Mouse (Mus musculus) heart, embryonic 16.5 days (tissue): ENCODE measurements around the gene Prune1. TPM values are rescaled to one million over a fixed set of nuclear protein-coding genes. Genes with fewer than 3 reads are reported as not detected.

Experiments used
- ATAC-seq: fragments of 200-750 bp; cut with Nextera tagmentation; replicated peaks from 2 replicates; pipeline ENCODE4 v1.8.0; 2017; ENCODE audit warnings: moderate number of reproducible peaks; ENCODE audit not compliant: insufficient read depth, low FRiP score; ENCODE audit errors: extremely low read depth
- H3K27ac ChIP-seq: fragments of 300-500 bp; sonication (generic); 2 replicates; pipeline ENCODE4 v1.5.1; 2014; ENCODE audit warnings: mild to moderate bottlenecking, low read length, control low read depth, moderate library complexity
- H3K27me3 ChIP-seq: fragments of 300-500 bp; sonication (generic); 2 replicates; pipeline ENCODE4 v1.6.1; 2014; ENCODE audit warnings: low read length, mixed read lengths; ENCODE audit not compliant: control insufficient read depth, insufficient read depth
- H3K36me3 ChIP-seq: fragments of 300-500 bp; sonication (generic); 2 replicates; pipeline ENCODE4 v1.6.1; 2014; ENCODE audit not compliant: control insufficient read depth, insufficient read depth
- H3K4me1 ChIP-seq: fragments of 300-500 bp; sonication (generic); 2 replicates; pipeline ENCODE4 v1.6.1; 2014; ENCODE audit warnings: low read length, mixed read lengths; ENCODE audit not compliant: control insufficient read depth, insufficient read depth
- H3K4me2 ChIP-seq: fragments of 300-500 bp; sonication (generic); 2 replicates; pipeline ENCODE4 v1.6.1; 2014; ENCODE audit warnings: low read depth, mild to moderate bottlenecking, control low read depth, low read length
- H3K4me3 ChIP-seq: fragments of 300-500 bp; sonication (generic); 2 replicates; pipeline ENCODE4 v1.5.1; 2014; ENCODE audit warnings: mild to moderate bottlenecking, control low read depth, low read length
- H3K9ac ChIP-seq: fragments of 300-500 bp; sonication (generic); 2 replicates; pipeline ENCODE4 v1.6.1; 2014; ENCODE audit warnings: low read length, control low read depth
- H3K9me3 ChIP-seq: fragments of 300-500 bp; sonication (generic); replicated peaks from 2 replicates; pipeline ENCODE4 v1.6.1; 2016; ENCODE audit warnings: low read length; ENCODE audit not compliant: control insufficient read depth
- WGBS: fragments of 180-500 bp; shearing (Covaris S2); extraction: QIAGEN DNeasy Blood & Tissue Kit; methylation state at CpG from one replicate; pipeline ENCODE4 v1.1.7; 2014; 5-methylcytosine and 5-hydroxymethylcytosine counted together
- polyA plus RNA-seq: library from polyadenylated mRNA; unstranded; fragments of >200 nt; fragmentation: Nextera tagmentation; extraction: Ambion mirVana; gene quantifications from 2 replicates; pipeline ENCODE4 v1.2.1, GENCODE M21; 2015

The Prune1 gene
- polyA plus RNA-seq, 1 experiment from 2014 or later = 31.4 TPM

DNA sequence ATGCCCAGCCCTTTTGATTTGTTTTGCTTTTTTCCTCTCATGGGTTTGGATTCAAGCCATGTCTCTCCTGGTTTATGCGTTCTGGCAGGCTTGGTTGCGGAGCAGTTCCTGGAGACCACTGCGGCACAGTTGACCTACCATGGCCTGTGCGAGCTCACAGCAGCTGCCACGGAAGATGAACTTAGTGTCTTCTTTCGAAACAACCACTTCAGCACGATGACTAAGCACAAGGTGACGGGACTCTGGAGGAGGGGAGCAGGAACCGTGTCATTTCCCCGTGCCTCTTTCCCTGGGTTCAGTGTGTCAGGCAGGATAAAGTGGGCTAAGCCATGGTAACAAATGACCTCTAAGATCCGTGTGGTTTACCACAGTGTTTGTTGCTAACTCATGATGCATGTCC, 11.7 kb upstream of the Prune1 start:
- Histone ChIP-seq H3K4me2 (no peak overlapping the region), H3K4me3 (no peak overlapping the region), H3K36me3 (peaks cover 24% of the 10 kb centered on the region), H3K4me1 (peaks cover 5% of the 10 kb centered on the region), H3K9me3 (no peaks in the 10 kb centered on the region), H3K27ac (no peak overlapping the region), H3K27me3 (no peaks in the 10 kb centered on the region), H3K9ac (no peak overlapping the region)
- ATAC-seq = no peak
- WGBS = 64% methylated on average over 11 of the region's 11 CpGs

DNA sequence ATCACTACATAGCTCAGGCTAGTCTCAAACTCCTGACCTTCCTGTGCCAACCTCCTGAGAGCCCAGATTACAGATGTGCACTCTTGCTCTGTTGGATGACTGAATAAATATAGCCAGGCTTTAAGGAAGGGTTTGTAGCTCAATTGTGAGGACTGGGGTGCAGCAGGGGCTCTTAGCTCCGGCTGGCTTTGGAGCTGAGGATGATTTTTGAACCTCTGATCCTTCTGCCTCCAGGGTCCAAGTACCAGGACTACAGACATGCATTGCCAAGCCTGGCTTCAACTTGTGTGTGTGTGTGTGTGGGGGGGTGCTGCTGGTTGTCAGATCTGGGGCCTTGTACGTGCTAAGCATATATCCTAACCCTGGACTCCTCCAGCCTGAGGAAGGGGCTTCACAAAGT, 11.0 kb upstream of the Prune1 start:
- Histone ChIP-seq H3K36me3 (peaks cover 30% of the 10 kb centered on the region), H3K9ac (no peak overlapping the region), H3K27me3 (no peaks in the 10 kb centered on the region), H3K9me3 (no peaks in the 10 kb centered on the region), H3K4me1 (peaks cover 5% of the 10 kb centered on the region), H3K27ac (no peak overlapping the region), H3K4me3 (no peak overlapping the region), H3K4me2 (no peak overlapping the region)
- ATAC-seq = no peak
- WGBS = 91% methylated on average over 2 of the region's 2 CpGs

DNA sequence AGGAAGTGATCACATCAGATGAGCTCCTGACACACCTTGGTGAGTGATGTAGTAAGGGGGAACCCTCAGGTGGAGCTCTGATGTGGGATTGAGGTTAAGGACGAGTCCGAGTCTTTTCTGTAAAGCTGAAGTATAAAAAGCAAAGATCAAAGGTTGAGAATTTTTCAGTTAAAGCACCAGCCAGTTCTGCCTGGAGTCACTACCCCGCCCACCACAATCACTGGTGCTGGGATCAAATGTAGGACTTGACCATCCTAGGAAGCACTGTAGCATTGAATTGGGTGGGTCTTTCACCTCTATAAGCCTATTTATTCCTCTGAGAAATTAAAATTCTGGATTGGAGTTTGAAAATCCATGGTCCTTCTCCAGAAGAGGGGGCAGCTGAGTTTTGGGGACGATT, 9.2 kb upstream of the Prune1 start:
- H3K4me2 ChIP-seq = no peak overlapping the region
- ATAC-seq = no peak
- no peak overlapping the region for H3K27ac ChIP-seq
- H3K4me1 ChIP-seq = peaks cover 5% of the 10 kb centered on the region
- no peaks in the 10 kb centered on the region for H3K27me3 ChIP-seq
- WGBS = 84% methylated on average over 4 of the region's 4 CpGs
- H3K36me3 ChIP-seq = peaks cover 27% of the 10 kb centered on the region
- no peak overlapping the region for H3K9ac ChIP-seq
- H3K4me3 ChIP-seq = no peak overlapping the region
- H3K9me3 ChIP-seq = no peaks in the 10 kb centered on the region

DNA sequence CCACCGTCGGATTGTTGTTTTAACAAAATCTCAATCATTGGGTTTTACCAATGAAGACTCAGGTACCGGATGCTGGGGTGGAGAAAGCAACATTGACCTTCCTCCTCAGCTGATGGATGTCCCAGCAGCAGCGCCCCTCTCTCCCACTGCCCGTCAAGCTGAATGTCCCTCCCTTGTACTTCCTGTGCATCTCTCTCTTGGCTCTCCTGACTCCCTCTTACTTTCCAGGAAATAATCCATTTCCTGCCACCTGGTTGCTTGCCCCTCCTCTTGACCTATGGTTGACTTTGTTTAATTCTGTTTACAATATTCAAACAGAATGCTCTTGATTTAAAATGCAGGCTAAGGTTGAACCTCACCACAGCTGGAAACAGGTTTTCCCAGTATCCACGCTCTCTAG, 8.3 kb upstream of the Prune1 start:
- Histone ChIP-seq H3K36me3 (peaks cover 27% of the 10 kb centered on the region), H3K9ac (no peak overlapping the region), H3K9me3 (no peaks in the 10 kb centered on the region), H3K27me3 (no peaks in the 10 kb centered on the region), H3K4me3 (no peak overlapping the region), H3K27ac (no peak overlapping the region), H3K4me2 (no peak overlapping the region), H3K4me1 (no peaks in the 10 kb centered on the region; the same call in 1 of the 2 replicates)
- no peak for ATAC-seq
- 75% methylated on average over 6 of the region's 6 CpGs for WGBS

DNA sequence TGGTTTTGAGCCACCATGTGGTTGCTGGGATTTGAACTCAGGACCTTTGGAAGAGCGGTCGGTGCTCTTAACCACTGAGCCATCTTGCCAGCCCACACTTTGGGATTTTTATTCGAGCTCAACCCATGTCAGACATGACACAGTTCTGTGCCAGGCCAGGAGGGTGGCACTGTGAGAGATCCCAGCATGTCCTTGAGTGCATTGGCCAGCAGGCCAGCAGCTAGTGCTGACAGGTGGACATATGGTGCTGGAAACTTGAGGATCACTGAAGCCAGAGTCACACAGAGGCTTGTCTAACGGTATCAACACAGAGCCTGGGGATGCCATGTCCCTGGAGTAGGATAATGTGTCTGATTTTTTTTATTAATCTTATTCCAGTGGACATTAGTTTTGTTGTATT, 7.5 kb upstream of the Prune1 start:
- 89% methylated on average over 4 of the region's 4 CpGs for WGBS
- H3K4me1 ChIP-seq = peaks cover 3% of the 10 kb centered on the region; the same call in 1 of the 2 replicates
- no peak overlapping the region for H3K27ac ChIP-seq
- no peaks in the 10 kb centered on the region for H3K9me3 ChIP-seq
- H3K4me3 ChIP-seq = no peak overlapping the region
- no peaks in the 10 kb centered on the region for H3K27me3 ChIP-seq
- no peak overlapping the region for H3K4me2 ChIP-seq
- H3K36me3 ChIP-seq = peaks cover 22% of the 10 kb centered on the region
- no peak overlapping the region for H3K9ac ChIP-seq
- no peak for ATAC-seq

DNA sequence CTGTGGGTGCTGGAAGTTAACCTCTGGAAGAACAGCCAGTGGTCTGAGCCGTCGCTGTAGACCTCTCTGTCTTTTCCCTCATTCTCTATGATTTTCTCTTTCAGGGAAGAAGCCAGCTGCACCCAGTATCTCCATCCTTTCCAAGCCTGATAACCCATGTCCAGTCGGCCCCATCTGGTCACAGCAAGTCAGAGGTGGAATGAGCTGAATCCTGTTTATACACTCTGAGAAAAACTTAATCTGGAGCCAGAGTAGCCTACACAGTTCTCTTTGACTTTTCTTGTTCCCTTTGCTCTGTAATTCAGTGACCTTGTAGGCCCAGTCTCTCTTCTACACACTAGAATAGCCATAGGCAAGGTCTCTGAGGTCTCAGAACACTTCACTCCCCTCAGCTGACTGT, 5.7 kb upstream of the Prune1 start:
- Histone ChIP-seq H3K4me2 (no peak overlapping the region), H3K4me1 (peaks cover 12% of the 10 kb centered on the region), H3K27me3 (no peaks in the 10 kb centered on the region), H3K4me3 (no peak overlapping the region), H3K27ac (no peak overlapping the region), H3K36me3 (peaks cover 14% of the 10 kb centered on the region), H3K9me3 (no peaks in the 10 kb centered on the region), H3K9ac (no peak overlapping the region)
- ATAC-seq = no peak
- 82% methylated on average over 3 of the region's 3 CpGs for WGBS

DNA sequence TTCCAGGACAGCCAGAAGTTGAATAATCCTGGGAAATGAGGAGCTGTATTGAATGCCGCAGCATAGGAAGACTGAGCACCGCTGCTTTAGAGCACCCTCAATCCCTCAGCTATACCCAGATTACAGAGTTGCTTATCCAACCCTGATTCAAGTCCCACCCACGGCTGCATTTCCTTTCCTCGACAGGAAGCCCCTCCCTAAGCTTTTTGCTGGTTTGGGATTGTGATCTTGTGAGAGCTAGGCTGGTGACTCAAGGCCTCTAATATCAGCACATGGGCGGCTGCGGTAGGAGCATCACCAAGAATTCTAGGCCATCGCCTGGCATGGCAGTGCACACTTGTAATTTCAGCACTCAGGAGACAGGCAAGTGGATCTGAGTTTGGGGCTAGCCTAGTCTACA, 4.6 kb upstream of the Prune1 start:
- Histone ChIP-seq H3K4me3 (no peak overlapping the region), H3K27me3 (no peaks in the 10 kb centered on the region), H3K9me3 (no peaks in the 10 kb centered on the region), H3K9ac (no peak overlapping the region), H3K4me1 (peaks cover 12% of the 10 kb centered on the region), H3K27ac (no peak overlapping the region), H3K36me3 (peaks cover 14% of the 10 kb centered on the region), H3K4me2 (no peak overlapping the region)
- no peak for ATAC-seq
- WGBS = 71% methylated on average over 7 of the region's 7 CpGs

DNA sequence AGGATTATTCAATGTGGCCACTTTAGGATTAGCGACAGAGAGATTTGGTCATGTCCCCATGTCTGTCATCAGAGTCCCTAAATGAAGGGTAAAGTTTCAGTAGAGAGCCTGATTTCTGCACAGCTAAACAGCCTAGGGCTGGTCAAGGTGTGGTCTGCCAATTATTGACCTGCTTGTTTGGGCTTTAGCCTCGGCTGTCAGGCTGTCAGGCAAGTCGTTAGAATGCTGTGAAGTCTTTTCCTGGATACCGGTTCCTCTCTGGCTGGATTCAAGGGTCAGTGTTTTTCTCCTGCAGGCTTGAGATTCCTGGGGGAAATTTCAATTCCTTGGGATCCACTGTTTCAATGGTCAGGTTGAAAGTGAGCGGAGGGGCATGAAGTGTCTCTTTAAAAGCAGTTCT, 4.1 kb upstream of the Prune1 start:
- Histone ChIP-seq H3K27me3 (no peaks in the 10 kb centered on the region), H3K4me3 (no peak overlapping the region), H3K4me1 (peaks cover 12% of the 10 kb centered on the region), H3K9ac (no peak overlapping the region), H3K4me2 (no peak overlapping the region), H3K9me3 (no peaks in the 10 kb centered on the region), H3K36me3 (peaks cover 14% of the 10 kb centered on the region), H3K27ac (no peak overlapping the region)
- ATAC-seq = no peak
- WGBS = 68% methylated on average over 5 of the region's 5 CpGs

DNA sequence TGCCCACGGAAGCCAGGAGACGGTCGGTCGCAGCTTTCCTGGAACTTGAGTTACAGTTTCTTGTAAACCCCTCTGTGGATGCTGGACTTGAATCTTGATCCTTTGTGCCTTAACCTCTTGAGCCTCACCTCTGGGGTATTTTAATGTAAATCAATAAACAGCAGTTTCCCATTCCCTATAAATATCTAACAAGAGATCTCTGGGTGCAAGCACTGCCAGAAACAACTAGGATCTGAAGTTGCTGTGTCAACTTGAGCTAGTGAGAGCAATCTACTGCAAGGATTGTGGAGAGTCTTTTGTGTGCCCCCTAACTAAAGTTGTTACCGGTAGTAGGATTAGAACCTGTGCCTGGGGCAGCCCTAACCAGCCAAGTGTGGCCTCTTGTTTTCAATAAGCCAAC, 3.5 kb upstream of the Prune1 start:
- H3K36me3 ChIP-seq = peaks cover 10% of the 10 kb centered on the region
- no peak for ATAC-seq
- H3K27ac ChIP-seq = no peak overlapping the region
- H3K9ac ChIP-seq = no peak overlapping the region
- H3K4me2 ChIP-seq = no peak overlapping the region
- 89% methylated on average over 5 of the region's 5 CpGs for WGBS
- no peak overlapping the region for H3K4me3 ChIP-seq
- peaks cover 16% of the 10 kb centered on the region for H3K4me1 ChIP-seq
- H3K9me3 ChIP-seq = no peaks in the 10 kb centered on the region
- H3K27me3 ChIP-seq = no peaks in the 10 kb centered on the region
